Mouse (Mus musculus) E14TG2a.4 (cell line): Measurements from ENCODE around the gene Fzd7.

Source experiments
- CTCF ChIP-seq: conservative IDR thresholded peaks from 2 replicates; pipeline ENCODE4 v1.5.1; 2014; ENCODE audit warnings: low read length
- NANOG ChIP-seq: IDR thresholded peaks from 2 replicates; pipeline ENCODE4 v1.6.1; 2014; ENCODE audit warnings: borderline replicate concordance, low read length, mixed read lengths
- POU5F1 ChIP-seq: IDR thresholded peaks from 2 replicates; pipeline ENCODE4 v1.6.1; 2014; ENCODE audit warnings: low read length, borderline replicate concordance

GRCm38 (mm10) chr1:59511566-59512270, 29.5 kb downstream of the Fzd7 start:
- TF ChIP-seq CTCF: no peak
- TF ChIP-seq POU5F1: no peak
- TF ChIP-seq NANOG: no peak
